Mouse (Mus musculus) CD8-positive naive resting alpha-beta T cell, adult 57 days (primary cell): ENCODE results near the gene Samd1. TPM values are rescaled to one million over a fixed set of nuclear protein-coding genes. Genes with fewer than 3 reads are reported as not detected.

ENCODE experiments used
- total RNA-seq: library from RNA; stranded (reverse); gene quantifications from one replicate; pipeline ENCODE4 v1.2.4, GENCODE M21; 2023

Samd1 gene
- 36.0 TPM for total RNA-seq

DNA sequence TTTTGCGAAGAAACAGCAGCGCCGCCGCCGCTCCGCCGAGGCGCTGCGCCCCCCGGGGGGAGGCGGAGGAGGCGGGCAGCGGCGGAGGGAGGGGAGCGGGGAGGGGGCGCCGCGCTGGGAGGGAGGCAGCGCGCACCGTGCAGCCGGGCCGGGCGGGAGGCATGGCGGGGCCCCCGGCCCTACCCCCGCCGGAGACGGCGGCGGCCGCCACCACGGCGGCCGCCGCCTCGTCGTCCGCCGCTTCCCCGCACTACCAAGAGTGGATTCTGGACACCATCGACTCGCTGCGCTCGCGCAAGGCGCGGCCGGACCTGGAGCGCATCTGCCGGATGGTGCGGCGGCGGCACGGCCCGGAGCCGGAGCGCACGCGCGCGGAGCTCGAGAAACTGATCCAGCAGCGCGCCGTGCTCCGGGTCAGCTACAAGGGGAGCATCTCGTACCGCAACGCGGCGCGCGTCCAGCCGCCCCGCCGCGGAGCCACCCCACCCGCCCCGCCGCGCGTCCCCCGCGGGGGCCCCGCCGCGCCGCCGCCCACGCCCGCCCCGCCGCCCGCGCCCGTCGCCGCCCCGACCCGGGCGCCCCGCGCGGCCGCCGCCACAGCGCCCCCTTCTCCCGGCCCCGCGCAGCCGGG is at the start of gene Samd1:
TSS of gene Samd1 (plus strand) at position 162 of the 631 bp plus-strand sequence.

DNA sequence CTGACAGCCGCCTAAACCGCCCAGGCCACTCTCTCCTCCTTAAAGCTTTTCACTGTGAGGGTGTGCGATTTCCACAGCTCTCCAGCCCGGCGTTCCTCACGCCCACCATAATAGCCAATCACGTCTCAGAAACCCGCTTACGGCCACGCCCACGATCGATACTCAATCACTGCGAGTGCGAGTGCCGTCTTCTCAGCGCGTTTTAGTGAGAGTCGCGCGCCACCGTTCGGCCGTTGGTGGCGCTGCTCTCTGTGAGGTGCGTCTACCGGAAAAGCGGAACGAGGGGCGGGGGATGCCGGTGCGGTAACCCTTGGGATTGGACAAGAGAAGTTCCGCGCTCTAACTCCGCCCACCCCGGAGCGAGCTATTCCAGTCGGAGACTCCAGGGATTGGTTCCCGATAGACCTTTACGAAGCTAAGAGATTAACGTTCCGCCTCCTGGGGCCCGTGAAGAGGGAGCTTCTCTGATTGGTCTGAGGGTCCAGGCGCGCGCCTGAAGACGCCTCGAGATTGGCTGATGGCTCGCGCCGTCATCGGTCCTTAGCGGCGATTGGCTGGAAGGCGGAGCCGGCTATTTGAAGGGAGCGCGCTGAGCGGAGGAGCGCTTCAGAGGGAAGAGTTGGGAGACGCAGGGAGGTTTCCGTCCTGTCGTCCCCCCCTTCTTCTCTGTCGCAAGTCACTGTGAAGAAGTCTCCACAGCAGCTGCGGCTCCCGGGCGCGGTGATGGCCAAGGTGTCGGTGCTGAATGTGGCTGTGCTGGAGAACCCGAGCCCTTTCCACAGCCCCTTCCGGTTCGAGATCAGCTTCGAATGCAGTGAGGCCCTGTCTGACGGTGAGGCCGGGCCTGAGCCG is 42.1 kb upstream of the Samd1 start, which contains the start of the genes Gm10644 and Asf1b:
TSS of gene Gm10644 (minus strand) at position 100 of the 852 bp plus-strand sequence.
TSS of gene Asf1b (plus strand) at position 402 of the 852 bp plus-strand sequence.

DNA sequence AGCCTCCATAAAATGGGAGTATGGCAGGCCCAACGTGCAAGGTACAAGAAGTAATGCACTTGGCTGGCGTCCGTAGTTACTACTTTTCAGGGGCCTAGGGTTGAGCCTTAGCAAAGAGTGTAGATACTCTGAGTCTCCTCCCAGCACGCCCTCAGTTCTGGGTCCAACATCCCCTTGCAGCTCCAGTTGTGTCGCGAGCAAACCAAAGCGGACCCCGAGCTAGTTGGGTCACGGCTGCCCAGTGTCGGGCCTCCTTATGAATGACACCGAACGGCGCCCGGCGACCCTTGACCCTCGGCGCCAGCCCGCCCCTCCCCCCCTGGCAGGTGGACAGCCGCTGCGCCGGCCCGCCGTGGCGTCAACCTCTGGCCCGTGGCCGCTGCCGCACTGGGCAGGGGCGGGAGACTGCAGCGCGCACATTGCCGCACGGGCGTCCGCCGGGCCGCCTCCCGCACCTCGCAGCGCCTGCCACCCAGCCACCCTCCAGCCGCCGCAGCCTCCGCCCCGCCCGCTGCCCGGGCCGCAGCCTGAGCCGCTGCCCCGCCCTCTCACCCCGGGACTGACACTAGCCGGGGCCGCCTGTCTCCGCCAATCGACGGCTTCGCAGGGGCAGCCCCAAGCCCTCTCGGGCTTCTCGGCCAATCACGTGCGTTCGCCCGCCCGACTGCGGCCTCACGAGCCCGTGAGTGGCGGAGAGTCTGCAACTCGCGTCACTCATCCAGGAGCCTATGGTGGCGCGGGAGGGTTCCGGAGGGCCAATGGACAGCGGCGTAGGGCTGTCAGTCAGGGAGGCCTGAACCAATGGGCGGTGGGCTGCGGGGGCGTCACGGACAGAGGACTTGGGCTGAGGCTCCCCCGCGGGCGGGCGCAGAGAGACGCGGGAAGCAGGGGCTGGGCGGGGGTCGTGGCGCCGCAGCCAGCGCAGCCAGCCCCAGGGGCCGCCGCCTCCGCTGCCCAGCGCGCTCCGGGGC is 25.0 kb upstream of the Samd1 start, which contains the start of gene Prkaca:
TSS of gene Prkaca (plus strand) at position 844 of the 971 bp plus-strand sequence.

DNA sequence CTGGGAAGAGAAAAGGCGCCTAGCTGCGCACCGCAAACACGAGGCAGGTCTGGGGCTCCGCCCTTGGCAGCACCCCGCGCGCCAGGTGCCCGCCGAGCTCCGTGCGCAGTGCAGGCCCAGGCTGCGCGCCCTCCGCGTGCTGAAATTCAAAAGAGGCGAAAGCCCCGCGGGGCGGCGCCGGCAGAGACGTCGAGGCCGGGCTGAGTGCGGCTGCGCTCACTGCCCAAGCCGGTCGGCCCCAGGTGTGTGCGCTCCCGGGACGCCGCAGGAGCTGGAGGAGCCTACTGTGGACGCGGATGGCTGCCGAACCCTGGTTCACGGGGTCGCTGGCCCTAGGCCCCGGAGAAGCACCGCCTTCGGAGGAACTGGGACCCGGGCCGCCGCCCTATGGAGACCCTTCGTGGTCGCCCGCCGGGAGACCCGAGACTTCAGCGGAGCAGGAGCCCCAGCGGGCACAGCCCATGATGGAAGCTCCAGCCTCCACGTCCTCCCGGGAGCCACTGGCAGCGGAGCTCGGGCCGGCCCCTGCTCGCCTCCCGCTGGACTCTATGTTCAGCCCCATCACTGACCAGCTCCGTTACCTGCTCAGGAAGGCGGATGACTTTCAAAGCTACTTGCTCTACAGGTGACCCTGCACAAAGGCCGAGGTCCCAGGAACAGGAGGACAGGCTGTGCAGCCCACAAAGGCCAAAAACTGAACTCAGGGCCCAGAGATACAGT is 4.0 kb downstream of the Samd1 start, which contains the start of gene 1700067K01Rik:
TSS of gene 1700067K01Rik (plus strand) at position 222 of the 720 bp plus-strand sequence.

DNA sequence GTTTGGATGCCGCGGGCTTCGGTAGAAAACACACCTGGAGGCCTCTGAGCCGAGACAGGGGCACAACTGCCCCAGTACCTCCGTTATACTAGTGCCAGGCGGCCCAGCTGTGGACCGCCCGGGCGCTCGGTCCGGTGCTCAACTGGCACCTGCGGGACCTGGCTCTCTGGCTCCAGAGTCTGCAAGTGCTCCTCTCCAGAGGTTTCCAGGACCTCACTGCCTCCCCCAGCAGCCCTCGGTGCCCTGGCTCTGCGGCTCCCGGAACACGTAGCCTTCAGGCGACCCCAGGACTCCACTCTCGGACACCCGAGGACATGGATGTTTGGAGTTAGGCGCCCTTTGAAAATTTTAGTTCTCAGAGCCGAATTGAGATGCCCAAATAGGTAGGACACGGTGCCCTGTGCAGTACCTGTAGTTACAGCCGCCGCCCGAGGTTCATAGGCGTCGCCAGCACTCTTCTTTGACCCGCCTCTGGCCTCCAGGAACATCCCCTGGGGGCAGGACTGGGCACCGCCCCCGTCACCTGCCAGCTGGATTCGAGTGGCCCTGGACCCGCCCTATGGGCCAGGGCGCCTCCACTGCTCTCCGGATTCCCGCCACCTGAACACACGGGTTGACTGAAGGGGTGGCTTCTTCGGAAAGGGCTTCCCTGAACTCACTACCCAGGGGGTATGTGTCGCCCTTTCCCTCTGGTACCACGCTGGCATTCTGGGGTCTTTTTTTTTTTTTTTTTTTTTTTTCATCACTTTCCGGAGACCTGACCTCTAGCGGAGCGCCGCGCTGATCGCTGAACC is 14.4 kb downstream of the Samd1 start, which contains the start of gene 2210011C24Rik:
TSS of gene 2210011C24Rik (minus strand) at position 467 of the 794 bp plus-strand sequence.

GRCm38 (mm10) chr8:84021096-84021495 is 23.6 kb downstream of the Samd1 start, which contains the start of gene Palm3:
Palm3 (plus strand) TSS chr8:84021471.

DNA sequence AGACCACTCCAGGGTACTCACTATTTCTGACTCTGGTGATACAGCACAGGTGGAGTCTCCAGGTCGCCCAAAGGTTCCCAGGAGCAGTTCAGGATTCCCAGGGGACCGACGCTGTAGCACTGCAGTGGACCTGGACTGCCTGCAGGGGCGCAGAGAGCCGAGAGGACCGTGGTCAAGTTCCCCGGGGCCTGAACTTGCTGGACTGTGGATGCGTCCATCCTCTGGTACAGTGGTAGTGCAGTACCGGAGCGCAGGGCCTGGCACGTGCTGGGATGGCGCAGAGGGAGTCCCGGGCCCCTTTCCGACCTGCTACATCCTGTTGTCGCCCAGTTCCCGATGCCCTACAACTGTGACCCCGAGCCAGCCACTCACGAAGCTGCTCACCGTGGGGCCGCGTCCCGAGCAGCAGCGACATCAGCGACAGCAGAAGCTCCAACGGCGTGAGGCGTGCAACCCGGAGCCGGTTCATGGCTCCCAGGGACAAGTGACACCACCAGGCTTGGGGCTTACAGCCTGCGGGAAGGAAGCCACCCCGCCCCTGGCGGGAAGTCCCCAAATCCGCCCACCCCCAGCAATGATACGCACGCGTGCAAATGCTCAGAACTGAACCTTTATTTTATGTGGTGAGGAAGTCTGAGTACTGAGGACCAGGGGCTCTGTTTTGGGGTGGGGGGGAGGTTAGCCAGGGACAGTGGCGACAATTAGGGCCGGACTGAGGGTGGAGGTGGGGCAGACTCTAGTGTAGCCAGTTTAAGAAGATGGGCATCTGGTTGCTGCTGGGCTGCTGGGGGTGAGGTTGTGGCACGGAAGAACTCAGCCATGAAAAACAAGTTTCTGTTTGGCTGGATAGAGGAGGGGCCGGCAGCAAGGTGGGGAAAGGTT is 44.8 kb downstream of the Samd1 start, which contains the start of gene Il27ra:
TSS of gene Il27ra (minus strand) at position 524 of the 882 bp plus-strand sequence.

GRCm38 (mm10) chr8:84044900-84045299 is 47.4 kb downstream of the Samd1 start, which contains the start of gene Rln3:
Rln3 (minus strand) TSS chr8:84045000.

Other genes with a start within 250 kb of the Samd1 start
- 59.6 TPM for gene Adgrl1, start 97.6 kb upstream of the Samd1 start, total RNA-seq
- gene Gm10644, start 42.5 kb upstream of the Samd1 start, total RNA-seq, result 0.46 TPM
- gene Asf1b, start 42.2 kb upstream of the Samd1 start, total RNA-seq, result 8.2 TPM
- gene Prkaca, start 24.7 kb upstream of the Samd1 start, total RNA-seq, result 36.2 TPM
- not detected for gene 1700067K01Rik, start 3.8 kb downstream of the Samd1 start, total RNA-seq
- not detected for gene 2210011C24Rik, start 14.5 kb downstream of the Samd1 start, total RNA-seq
- not detected for gene Palm3, start 23.8 kb downstream of the Samd1 start, total RNA-seq
- gene Il27ra, start 44.9 kb downstream of the Samd1 start, total RNA-seq, result 324 TPM
- 0.89 TPM for gene Rln3, start 47.3 kb downstream of the Samd1 start, total RNA-seq
- gene Gm10643, start 67.5 kb downstream of the Samd1 start, total RNA-seq, result 7.0 TPM
- gene Rfx1, start 69.2 kb downstream of the Samd1 start, total RNA-seq, result 130 TPM
- 68.1 TPM for gene Dcaf15, start 107.1 kb downstream of the Samd1 start, total RNA-seq
- 6.4 TPM for gene Podnl1, start 128.3 kb downstream of the Samd1 start, total RNA-seq
- gene Cc2d1a, start 150.3 kb downstream of the Samd1 start, total RNA-seq, result 36.5 TPM
- gene 4930432K21Rik, start 150.4 kb downstream of the Samd1 start, total RNA-seq, result 3.2 TPM
- gene Nanos3, start 187.5 kb downstream of the Samd1 start, total RNA-seq, result not detected
- gene Zswim4, start 239.4 kb downstream of the Samd1 start, total RNA-seq, result 29.1 TPM